Mouse (Mus musculus) retina, postnatal 1 day (tissue): ENCODE results near the gene H2-Aa.
A peak's percentile ranks its signal among the peaks of the same experiment; 100 is the strongest.

Experiments
- DNase-seq: peaks from one replicate; pipeline ENCODE4 v3.0.0-alpha.2; 2012

Gene H2-Aa

DNA sequence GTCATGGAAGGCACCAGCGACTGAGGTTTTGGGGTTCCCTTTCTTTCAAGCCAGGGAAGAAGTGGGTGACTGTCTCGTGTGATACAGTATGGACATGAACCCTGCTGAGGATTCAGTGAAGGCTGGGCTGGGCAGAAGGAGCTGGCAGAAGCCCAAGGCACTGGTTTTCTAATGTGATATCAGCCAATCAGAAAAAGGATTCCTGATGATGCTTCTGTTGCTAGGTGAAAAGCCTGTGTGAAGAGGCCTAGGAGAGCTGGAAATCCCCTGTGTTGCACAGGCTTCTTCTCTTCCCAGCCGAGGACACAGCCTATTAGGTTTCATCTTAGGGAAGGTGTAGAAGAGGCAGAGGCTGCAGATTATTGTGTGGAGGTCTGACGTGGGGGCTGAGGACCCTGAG, 26.1 kb downstream of the H2-Aa start:
- peak; percentile 86 for DNase-seq

DNA sequence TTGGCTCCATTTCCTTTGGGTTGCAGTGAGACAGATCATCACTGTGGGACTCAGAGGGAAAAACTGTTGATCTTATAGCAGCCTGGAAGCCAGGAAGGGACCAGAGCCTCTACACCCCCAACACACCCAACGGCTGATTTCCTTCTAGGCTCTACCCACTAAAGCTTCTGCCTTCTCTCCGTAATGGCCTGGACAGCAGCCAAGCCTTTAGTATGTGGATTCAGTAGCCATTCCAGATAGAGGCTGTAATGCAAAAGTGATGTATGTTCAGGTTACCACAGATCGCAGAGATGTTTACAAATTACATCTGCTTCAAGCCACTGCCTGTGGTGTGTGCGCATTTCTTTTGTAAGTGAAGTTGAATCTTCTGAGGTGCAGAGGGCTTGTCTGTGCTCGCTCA, 27.1 kb downstream of the H2-Aa start:
- no peak for DNase-seq

DNA sequence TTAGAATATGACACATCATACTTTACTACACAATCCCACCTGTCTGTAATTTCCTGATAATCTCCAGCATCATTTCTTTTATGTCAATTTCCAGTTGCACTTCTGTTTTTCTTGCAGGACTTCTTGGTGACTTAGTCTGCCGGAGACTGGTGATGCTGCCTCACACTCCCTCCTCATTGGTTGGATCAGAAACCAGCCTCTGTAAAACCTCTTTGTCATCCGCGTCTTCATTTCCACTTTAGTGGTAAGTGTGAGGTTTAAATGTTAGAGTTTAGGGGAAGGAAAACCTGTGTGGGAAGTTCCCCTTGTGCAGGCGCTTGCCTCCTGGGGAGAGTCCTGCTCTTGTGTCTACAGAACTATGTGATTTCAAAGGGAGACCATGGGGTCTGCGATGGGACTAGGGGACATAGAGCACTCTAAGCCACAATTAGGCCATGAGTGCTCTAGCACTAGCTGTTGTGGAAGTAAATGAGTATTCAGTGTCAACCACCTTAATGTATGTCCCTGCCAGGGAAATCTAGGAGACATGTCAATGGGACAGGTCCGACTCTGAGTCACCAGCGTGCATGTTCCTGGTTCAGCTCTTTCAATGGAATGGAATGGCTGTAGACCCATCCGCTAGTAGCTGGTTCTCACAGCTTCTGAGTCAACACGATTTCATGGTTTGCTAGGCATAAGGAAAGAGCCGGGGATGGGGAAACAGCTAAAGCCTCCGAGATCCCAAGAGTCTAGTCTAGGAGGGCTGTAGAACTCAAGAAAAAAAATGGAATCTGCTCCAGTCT, 29.8 kb downstream of the H2-Aa start, which contains the start of gene H2-Ab1:
Gene H2-Ab1, plus strand, starts transcription at position 96 of the 782 bp plus-strand sequence.
- peak; percentile 33 for DNase-seq

DNA sequence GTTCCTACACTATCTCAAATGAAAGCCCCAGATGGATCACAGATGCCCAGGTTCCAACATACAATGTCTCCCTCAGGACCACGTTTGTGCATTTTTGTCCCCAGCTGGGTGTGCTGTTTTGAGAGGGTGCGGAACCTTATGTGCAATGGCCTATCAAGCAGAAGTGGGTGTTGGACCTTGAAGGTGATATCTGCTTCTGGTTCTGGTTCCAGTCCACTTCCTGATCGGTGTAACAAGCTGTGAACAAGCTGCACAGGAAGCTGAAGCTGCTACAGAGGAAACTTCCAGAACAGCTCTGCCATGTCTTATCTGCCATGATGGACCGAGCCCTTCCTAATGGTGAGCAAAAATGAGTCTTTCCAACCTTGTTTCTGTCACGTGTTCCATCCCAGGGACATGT, 31.1 kb downstream of the H2-Aa start:
- DNase-seq = no peak

DNA sequence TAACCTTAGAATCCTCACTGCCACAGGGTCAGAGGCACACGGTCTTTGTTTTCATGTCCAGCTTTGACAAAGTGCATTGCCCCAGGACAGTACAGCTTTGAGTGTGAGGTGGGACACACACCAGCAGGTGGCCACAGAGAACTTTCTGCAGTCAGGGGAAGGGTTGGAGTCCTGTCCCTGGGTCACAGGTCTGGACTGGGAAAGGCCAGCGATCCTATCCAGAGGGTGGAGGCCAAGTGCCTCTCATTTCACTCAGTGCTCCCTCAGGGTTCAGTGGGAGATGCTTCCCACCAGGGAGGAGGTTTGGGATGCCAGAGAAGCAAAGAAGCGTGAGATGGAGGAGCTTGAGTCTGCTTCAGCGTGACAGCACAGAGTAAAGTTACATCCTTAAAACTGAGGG, 36.0 kb downstream of the H2-Aa start:
- peak; percentile 14 for DNase-seq

DNA sequence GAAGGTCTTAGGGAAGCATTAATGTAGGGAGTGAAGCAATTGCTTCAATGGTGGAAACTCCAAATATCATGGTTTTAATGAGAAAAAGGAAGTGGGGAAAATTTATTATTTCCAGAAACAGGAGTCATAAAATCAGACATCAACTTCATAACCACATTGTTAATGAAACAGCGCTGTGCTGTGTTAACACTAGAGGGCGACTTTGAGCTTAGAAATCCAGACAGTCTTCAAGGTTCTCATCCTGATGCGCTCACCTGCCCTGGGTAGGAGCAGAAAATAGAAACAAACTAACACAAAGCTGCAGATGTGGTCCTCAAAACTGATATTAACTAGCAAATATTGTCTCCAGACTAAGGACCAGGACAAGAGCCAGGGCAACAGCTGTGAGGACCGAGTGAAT, 37.7 kb downstream of the H2-Aa start:
- DNase-seq = peak; percentile 73

DNA sequence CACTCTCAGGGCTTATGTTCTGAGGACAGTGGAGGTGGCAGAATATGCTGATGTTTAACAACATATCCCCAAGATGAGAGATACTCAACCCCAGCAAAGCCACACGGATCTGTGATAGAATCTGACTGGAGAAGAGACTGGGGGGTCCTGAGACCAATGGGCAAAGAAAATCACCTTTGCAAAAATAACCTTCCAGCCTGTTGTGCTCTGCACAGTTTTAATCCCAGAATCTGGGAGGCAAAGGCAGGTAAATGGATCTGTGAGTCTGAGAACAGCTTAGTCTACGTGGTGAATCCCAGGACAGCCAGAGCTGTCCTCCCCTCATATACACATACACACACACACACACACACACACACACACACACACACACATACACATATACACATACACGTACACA, 38.3 kb downstream of the H2-Aa start:
- DNase-seq = no peak

DNA sequence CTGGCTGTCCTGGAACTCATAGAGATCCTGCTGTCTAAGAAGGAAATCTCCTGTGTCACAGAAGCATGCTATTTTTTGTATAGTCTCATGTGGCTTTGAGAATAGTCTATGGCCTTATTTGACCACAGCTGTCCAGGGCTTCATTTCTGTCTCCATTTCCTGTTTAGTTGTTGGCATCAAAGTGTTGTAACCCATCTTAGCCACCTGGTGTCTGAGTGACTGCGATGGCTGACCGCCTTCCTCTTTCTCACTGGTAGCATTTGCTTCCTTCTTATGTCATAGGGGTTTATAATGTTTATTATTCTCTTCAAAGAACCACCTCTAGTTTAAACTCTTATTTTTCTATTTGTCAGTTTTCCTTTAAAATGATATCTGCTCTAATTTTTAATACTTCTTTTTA, 38.9 kb downstream of the H2-Aa start:
- no peak for DNase-seq

DNA sequence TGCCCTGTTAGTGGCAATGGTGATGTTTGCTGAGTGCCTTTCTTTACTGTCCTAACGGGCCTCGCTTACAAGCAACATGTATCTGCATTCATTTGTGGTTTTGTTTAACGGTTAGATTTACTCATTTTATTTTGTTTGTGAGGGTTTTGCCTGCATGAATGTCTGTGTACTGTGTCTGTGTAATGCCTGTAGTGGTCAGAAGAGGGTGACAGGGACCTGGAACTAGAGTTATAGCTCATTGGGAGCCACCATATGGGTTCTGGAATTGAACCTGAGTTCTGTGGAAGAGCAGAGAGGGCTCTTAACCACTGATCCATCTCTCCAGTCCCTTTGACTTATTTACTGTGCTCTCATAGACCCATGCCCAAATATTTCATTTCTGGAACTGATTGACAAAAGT, 40.6 kb downstream of the H2-Aa start:
- peak; percentile 16 for DNase-seq

DNA sequence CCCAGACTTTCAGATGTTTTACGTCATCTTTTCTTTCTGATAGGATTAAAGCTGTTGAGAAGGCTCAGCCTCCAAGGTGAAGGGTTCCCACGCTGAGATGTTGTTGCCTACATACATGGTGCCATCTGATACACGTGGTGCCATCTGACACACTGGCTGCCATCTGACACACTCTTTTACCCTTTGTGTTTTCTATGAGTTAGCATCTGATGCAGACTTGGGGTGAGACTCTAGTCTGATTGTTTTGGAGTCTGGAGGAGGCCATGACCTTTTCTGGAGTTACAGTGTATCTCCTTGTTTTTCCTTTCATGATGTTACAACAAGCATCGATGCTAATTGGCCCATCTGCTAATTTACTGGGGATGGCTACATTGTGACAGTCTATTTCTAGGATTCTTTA, 43.0 kb downstream of the H2-Aa start:
- no peak for DNase-seq

DNA sequence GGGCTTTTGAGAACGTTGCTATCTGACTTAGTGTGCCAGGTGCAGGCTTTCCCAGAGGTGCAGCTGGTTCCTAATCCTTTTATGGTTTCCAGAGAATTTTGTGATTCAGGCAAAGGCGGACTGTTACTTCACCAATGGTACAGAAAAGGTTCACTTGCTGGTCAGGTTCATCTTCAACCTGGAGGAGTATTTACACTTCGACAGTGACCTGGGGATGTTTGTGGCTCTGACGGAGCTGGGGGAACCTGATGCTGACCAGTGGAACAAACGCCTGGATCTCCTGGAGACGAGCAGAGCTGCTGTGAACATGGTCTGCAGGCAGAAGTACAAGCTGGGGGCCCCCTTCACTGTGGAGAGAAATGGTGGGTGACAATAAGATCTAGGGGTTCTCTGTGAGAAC, 46.7 kb downstream of the H2-Aa start:
- DNase-seq = no peak

DNA sequence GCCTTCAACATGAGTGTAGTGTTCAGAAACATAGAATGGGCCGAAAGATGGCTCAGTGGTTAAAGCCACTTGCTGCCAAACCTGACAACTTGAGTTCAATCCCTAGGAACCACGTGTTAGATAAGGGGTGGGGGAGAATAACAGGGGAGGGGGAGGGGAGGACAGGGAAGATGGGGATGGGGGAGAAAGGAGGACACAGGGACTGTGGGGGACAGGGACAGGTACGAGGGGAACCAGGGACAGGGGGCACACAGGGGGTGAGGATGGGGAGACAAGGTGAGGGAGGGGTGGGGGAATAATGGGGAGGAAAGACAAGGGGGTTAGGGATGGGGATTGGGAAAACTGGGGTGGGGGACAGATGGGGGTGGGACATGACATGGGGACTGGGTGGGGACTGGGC, 47.3 kb downstream of the H2-Aa start:
- no peak for DNase-seq

DNA sequence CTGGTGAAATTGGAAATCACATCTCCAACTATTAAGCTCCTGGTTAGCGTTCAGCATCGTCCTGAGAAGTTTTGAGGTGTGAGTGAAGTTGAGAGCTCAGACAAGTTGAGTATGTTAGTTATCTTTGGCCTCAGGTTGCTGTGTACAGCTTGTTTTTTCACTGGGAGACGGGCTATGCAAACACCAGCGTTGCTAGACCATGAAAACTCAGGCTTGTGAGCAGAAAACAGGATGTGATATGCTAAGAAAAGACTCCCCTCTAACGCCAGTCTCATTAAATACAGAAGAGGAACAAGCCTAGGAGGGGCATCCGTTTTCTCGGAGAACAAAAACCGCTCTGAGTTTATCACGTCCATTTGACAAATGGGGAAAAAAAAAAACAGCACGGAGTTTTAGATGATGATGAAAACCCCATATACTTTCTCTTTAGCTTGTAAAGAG, 48.0 kb downstream of the H2-Aa start:
- no peak for DNase-seq

DNA sequence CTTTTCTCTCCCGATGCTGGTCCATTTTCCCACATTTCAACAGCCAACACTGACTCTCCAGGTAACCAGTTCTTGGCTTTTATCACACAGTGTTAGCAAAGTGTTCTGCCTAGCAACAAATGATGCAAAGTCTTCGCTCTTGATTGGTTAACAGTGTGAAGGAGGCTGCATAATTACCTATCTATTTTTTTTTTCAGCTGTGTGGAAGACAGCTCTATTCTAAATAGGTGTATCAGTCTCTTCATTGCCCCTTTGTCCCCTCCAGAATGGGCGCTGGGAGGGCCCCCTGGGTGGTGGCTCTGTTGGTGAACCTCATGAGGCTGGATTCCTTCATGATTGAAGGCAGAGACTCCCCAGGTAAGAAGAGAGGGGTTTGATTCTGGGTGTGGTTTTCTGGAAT, 48.9 kb downstream of the H2-Aa start, which contains the start of gene H2-Ob:
Gene H2-Ob, plus strand, starts transcription at position 198 of the 400 bp plus-strand sequence.
- no peak for DNase-seq

DNA sequence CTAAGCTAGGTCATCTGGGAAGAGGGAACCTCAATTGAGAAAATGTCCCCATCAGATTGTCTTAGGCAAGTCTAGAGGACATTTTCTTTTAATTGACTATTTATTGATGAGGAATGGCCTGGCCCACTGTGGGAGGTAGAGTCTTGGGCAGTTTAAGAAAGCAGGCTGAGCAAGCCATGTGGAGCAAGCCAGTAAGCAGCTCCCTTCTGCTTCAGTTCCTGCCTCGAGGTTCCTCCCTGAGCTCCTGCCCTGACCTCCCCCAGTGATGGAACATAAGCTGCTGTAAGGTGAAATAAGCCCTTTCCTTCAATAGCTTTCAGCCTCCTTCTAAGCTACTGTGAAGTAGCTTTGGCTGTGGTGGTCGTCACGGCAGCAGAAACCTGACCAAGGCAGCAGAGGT, 49.9 kb downstream of the H2-Aa start:
- no peak for DNase-seq

DNA sequence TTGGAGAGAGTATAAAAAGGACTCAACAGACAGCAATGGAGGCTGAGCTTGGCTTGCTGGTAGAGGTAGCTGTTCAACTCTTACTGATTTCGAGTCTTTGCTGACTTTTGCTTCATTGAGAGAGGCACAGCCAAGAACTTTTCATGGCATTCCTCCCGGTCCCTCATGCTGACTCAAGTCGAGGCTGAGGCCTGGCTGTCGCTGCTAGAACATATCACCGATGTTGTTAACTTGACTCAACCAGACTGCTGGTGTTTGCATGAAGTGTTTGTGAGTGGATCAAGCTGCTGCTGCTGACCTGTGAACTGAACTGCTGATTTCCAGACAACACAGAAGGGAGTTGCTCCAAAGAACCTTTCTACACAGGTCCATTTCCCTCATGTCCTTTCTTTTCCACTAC, 50.9 kb downstream of the H2-Aa start:
- no peak for DNase-seq

DNA sequence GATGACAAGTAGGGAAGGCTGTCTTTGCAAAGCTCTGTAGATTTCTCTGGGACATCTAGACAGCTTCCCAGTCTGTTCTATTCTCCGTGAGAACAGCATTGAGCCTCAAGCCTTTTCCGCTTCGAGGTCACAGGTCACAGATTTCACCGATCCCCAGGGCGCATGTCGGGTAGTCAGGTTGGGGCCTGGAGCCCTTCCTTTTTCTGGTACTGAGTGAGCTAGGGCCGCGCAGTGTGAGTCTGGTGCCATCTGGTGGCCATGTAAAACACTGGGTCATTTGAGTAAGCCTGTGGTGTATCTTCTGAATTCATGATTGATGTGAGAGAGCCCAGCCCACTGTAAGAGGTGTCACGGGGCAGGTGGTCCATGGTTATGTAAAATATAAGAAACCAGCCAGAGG, 52.7 kb downstream of the H2-Aa start:
- peak; percentile 82 for DNase-seq
